Mouse (Mus musculus): ENCODE data around the gene Fbxo2. TPM values are rescaled to one million over a fixed set of nuclear protein-coding genes. Genes with fewer than 3 reads are reported as not detected.

Fbxo2 gene
- total RNA-seq, 2 experiments from 2014 or later = 118 to 126 TPM

DNA sequence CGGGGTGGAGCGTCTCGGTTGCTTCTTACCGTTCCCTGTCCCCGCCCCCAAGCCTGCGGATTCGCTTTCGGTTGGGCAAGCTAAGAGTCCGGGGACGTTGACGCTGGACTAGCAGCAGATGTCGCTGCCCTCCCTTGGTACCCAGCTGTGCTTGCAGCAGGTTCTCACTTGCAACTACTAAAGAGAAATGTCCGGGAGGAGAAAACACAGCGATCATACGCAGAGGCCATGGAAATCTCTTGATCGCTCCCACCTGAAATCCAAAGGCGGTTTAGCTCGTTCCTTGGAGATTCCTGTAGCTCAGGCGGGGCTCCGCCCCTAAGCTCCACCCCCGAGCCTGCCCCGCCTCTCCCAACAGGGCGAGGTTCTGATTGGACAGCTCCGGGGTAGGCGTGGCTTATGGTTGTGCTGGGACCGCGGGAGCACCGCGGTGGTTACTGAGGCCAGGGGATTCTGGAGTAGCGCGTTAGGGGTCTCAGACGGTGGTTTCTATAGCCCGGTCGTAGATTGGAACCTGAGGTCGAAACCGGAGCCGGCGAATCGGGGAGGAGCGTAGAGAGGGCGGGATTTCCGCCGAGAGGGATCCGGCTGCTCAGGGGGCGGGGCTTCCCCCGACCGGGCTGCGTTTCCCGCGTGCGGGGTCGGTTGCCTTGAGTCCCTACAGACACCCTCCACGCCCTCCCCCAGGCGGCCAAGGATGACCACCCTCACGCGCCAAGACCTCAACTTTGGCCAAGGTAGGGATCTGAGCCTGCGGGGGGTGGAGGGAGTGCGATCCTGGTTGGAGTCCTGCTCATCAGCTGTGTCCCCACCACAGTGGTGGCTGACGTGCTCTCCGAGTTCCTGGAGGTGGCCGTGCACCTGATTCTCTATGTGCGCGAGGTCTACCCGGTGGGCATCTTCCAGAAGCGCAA is 20.1 kb upstream of the Fbxo2 start:
- DNase-seq (ENCODE audit: low spot score in 2 of 2) = peak; percentile 86 to 91

GRCm38 (mm10) chr4:148143721-148144120 is 16.7 kb upstream of the Fbxo2 start:
- no peak for DNase-seq (ENCODE audit: low spot score in 2 of 2)

DNA sequence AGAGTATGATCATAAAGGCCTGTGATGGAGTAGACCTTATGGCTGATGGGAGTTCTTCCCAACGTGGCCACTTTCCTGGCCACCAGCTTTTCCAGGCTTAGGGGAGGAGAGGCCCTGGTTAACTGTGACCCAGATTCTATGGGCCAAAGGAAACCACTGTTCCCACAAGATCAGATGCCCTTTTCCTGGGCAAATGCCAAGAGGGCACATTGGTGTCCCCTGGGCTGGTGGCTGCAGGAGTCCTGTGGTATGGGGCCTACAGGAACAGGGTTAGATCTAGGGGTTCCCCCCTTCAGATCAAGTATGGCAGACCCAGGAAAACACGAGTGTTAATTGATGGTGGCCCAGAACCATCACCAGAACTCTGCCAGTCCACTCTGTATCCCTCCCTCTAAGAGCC is 12.7 kb upstream of the Fbxo2 start:
- DNase-seq (ENCODE audit: low spot score in 2 of 2) = no peak

- no peak for DNase-seq (ENCODE audit: low spot score in 2 of 2)
Measured at GRCm38 (mm10) chr4:148149540-148149939, 10.9 kb upstream of the Fbxo2 start.

- DNase-seq (ENCODE audit: low spot score in 2 of 2) = no peak
Measured at GRCm38 (mm10) chr4:148150242-148150641, 10.2 kb upstream of the Fbxo2 start.

- DNase-seq (ENCODE audit: low spot score in 2 of 2) = no peak
Measured at GRCm38 (mm10) chr4:148150953-148151266, 9.5 kb upstream of the Fbxo2 start.

DNA sequence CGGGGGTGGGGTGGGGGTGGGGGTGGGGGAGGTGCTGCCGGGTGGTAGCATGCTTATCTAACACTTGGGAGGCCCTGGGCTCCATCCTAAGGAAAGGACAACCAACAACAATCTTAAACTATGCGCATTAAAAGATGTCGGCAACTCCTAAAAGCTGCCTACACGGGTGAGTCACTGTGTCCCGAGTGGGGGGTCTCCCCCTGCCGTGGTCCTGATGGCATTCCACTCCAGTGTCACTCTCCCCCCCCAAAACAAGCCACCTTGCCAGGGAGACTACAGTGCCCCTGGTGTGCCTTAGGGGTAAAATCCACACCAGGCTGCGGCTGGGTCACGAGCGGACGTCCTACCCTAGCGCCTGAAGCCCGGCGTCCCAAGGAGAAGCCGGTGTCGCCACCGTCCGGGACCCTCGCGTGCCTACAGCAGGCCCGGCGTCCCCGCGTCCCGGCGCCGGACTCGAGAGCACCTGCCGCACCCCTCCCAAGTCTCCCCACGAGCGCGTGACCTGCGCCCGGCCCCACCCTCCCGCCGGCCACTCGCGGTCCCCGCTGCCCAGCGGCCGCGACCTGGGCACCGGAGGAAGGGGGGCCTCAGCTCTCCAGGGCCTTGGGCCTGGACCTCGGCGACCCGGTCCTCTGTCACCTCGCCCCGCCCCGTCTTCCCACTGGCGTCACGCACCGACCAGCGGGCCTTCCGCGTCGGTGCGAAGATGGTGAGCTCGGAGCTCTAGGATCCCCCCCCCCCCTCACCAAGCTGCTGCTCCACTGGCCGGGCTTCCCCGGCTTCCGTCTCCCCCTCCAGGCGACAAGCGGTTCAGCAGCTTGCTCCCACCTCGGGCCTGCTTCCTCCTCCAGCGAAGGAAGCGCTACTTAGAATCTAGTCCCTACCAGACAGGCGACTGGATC is 8.9 kb upstream of the Fbxo2 start, which contains the start of gene Fbxo6:
Fbxo6 (minus strand) TSS at position 874 of the 902 bp plus-strand sequence.
- peak; percentile 78 to 86 for DNase-seq (ENCODE audit: low spot score in 2 of 2)

DNA sequence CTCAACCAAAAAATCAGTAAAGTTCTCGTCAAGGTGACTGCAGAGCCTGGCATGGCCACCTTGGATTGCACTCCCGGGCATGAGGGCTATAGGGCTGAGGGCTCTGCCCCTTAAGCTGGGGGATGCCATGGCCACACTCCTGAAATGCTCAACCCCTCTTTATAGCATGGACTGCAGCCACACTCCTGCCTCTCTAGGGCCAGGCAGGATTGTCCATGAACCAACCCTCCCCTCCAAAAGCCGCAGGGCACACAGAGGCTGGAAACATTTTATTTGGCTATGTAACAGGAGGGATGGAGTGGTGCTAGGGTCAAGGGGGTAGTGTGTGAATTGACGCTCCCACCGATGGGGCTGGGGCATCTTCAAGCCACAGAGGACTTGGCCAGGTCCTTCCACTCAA is 7.9 kb upstream of the Fbxo2 start:
- no peak for DNase-seq (ENCODE audit: low spot score in 2 of 2)

GRCm38 (mm10) chr4:148154006-148154405 is 6.4 kb upstream of the Fbxo2 start:
- no peak for DNase-seq (ENCODE audit: low spot score in 2 of 2)

DNA sequence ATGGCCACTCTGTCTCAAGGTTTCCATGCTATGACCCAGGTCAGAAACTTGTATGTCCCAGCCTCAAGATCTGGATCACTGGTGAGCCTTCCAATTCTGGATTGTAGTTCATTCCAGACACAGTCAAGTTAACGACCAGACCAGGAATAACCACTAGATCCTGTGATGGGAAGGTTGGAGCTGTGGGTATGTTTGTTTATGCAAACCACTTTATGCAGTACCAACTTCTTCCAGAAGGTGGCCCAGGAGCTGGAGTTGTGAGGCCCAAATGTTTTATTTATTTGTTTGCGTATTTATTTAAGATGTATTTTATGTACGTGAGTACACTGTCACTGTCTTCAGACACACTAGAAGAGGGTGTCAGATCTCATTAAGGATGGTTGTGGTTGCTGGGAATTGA is 5.4 kb upstream of the Fbxo2 start:
- DNase-seq (ENCODE audit: low spot score in 2 of 2) = peak in 1 of 2 experiments; percentile 72

DNA sequence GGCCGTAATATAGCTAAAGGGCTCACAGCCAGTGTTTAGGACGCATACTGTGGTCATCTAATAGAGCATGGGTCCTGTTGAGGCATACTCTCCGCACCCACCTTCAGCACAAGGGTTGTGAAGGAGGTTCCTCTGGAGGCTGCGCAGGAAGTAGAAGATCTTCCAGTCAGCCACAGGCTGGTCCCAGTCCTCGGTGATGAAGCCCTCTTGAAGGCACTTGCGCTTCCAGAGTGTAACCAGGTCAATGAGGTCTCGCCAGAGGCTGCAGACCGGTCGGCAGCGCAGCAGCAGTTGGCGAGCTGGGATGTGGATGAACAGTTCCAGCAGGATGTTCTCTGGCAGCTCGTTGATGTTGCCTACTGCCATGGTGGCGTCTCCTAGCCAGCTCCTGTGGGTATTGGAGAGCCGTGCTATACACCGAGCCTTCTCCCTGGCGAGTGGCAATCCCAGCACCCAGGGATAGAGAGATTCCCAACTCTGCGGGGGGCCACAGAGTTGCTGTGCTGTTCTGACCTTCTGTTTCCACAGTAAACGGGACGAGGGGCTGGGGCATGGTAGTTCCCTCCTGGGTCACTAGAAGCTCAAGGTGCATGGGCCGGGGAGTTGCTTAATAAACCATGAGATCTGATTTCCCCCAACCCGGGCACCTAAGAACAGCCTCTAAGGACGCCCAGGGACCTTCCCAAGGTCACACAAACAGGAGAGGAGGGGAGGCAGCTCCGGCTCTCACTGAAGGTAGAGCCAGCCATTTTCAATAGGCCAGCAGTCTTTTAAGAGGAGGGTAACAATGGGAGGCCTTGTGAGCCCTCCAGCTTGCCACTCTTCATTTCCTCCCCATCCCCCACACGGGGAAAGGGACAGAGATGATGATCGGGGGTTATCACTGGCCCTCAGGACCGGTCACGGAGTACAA is 1.7 kb upstream of the Fbxo2 start:
- peak; percentile 46 to 50 for DNase-seq (ENCODE audit: low spot score in 2 of 2)

- peak; percentile 98 for DNase-seq (ENCODE audit: low spot score in 2 of 2)
Measured at GRCm38 (mm10) chr4:148159544-148160435, 631 bp upstream of the Fbxo2 start.

DNA sequence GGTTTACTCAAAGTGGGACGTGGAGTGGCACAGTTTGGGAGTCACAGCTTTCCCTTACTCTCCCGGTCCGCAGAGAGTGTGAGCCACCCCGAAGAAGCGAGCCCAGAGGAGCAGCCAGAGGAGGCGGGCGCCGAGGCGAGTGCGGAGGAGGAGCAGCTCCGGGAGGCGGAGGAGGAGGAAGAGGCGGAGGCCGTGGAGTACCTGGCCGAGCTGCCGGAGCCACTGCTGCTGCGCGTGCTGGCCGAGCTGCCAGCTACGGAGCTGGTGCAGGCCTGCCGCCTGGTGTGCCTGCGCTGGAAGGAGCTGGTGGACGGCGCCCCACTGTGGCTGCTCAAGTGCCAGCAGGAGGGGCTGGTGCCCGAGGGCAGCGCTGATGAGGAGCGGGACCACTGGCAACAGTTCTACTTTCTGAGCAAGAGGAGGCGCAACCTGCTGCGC is 3.6 kb downstream of the Fbxo2 start:
- peak; percentile 77 to 81 for DNase-seq (ENCODE audit: low spot score in 2 of 2)

GRCm38 (mm10) chr4:148164461-148164860 is 4.0 kb downstream of the Fbxo2 start:
- DNase-seq (ENCODE audit: low spot score in 2 of 2) = no peak

- no peak for DNase-seq (ENCODE audit: low spot score in 2 of 2)
Measured at GRCm38 (mm10) chr4:148165551-148165950, 5.1 kb downstream of the Fbxo2 start.

GRCm38 (mm10) chr4:148166431-148166830 is 6.0 kb downstream of the Fbxo2 start:
- DNase-seq (ENCODE audit: low spot score in 2 of 2) = peak; percentile 69 to 73

- DNase-seq (ENCODE audit: low spot score in 2 of 2) = peak; percentile 59 to 83
Measured at GRCm38 (mm10) chr4:148166986-148167385, 6.6 kb downstream of the Fbxo2 start.

GRCm38 (mm10) chr4:148168287-148168686 is 7.9 kb downstream of the Fbxo2 start:
- DNase-seq (ENCODE audit: low spot score in 2 of 2) = peak; percentile 59 to 71

GRCm38 (mm10) chr4:148169586-148169985 is 9.2 kb downstream of the Fbxo2 start:
- no peak for DNase-seq (ENCODE audit: low spot score in 2 of 2)

DNA sequence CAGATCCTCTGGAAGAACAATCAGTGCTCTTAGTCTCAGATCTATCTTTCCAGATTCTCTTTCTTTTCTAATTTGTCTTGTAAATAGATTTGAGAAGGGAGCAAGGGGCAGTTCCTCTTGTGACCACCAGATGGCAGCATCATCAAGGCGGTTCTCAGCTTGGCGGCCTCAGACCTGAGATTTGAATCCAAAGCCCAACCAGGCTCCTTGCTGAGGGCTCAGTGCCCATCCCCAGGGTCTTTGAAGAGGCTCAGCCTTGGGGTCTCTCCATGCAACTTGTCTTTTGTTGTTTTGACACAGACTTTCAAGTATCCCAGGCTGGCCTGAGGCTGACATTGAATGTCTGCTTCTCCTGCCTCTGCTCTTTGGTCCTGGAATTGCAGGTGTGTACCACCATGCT is 10.4 kb downstream of the Fbxo2 start:
- DNase-seq (ENCODE audit: low spot score in 2 of 2) = peak; percentile 57 to 70

Measured in left cerebral cortex, adult 18-20 months (tissue).